Mouse (Mus musculus) retina, embryonic 14.5 days (tissue): ENCODE measurements at regions not wholly inside any gene's neighbourhood (a gene's known extent, or its start where the extent isn't known, plus 50 kb on each side); places are given as distances from the start of the nearest gene placed in this dataset.

ENCODE experiments used
- DNase-seq: peaks from one replicate; pipeline ENCODE4 v3.0.0-alpha.2; 2015; ENCODE audit warnings: low spot score

DNA sequence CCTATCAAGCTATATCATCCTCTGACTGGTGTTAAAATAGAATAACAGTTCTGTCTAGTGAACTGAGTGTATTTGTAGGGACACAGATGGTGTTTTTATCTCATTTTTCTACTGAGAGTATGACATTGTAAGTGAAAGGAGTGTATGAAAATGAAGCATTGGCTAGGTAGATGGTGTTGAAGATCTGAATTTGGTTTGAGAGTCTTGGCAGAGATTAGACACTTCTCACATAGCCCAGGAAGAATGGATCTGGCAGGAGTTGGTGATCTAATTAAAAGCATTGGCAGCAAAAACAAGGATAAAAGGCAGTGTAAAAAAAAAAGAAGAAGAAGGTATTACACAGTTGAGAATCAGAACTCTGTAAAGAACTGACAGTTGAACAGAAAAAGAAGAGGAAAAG, 900.4 kb upstream of the Pabpc4l start:
- no peak for DNase-seq

DNA sequence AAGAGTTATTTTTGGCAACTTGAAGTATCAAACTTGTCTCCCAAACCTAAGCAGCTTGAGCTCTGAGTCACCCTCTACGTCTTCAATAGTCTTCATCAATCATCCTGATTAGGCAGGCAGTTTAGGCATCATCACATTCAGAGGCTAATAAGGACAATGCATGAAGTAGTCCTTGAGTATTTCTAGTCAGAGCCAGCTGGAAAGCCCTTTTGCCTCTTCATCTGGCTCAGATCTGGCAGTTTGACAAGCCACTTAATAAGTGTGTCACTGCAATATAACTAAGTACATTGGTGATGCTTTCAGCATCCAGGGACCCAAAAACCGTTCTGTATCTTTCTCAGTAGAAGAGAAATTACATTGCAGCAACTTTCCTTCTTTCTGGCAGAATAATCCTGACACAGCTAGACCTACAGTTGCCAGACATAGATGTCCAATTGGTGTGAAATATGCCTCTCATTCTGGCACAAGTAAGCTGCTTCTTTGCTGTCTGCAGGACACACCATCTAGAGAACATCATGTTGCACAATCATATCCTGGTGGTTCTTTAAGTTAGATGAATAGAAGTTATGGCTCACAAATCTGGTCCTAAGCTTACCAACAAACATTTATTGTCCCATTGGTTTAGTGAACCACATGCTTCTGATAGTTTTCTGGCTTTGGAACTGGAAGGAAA, 868.5 kb upstream of the Pabpc4l start:
- no peak for DNase-seq

DNA sequence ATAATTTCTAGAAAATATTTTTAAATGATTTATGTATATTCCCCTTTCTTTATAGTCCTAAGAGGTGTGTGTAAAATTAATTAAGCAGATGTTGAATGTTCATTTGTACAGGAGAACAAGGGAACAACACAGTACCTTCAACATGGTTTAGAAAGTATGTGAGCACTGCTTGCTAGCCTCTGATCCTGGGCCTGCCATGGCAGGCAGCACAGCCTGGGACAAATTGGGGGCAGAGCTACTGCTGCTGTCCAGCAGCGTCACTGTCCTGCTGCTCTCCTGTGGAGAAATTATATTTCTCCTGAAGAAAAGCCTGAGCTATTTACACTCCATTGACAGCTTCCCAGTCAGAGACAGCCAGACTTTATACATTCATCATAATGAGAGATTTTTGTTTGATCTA, 833.8 kb upstream of the Pabpc4l start:
- DNase-seq = peak; percentile 51

DNA sequence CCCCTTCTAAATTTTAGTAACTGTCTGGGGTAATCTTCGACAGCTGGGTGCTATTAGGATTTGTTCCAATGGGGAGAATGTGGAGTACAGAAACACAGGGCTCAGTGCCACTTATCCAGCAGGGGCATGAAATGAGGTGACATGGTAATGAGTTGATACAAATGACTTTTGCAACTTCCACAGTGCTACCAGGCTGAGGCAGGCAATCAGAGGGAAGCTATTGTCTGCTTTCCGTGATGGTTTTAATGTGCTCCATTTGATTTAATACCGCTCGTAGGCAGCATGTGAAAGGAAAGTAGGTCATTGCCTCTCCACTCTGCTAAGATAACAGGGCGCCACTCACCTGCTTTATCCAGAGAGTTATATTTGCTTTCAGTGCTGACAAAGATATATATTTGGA, 832.3 kb upstream of the Pabpc4l start:
- peak; percentile 68 for DNase-seq

- no peak for DNase-seq
Measured at GRCm38 (mm10) chr3:47241030-47241429, 793.0 kb upstream of the Pabpc4l start.

DNA sequence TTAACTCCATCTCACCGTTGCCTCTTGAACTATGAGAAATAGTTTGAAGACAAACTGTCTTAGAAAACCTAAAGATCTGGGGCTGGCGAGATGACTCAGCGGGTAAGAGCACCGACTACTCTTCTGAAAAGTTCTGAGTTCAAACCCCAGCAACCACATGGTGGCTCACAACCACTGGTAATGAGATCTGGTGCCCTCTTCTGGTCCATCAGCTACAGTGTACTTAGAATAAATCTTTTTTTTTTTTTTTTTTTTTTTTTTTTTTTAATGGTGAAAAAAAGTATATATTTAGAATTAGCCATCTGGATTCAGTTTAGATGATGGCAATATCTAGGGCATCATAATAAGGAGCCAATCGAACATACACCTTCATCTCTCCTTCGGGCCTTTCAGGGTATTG, 782.2 kb upstream of the Pabpc4l start:
- DNase-seq = no peak

- no peak for DNase-seq
Measured at GRCm38 (mm10) chr3:47218587-47218986, 770.6 kb upstream of the Pabpc4l start.

DNA sequence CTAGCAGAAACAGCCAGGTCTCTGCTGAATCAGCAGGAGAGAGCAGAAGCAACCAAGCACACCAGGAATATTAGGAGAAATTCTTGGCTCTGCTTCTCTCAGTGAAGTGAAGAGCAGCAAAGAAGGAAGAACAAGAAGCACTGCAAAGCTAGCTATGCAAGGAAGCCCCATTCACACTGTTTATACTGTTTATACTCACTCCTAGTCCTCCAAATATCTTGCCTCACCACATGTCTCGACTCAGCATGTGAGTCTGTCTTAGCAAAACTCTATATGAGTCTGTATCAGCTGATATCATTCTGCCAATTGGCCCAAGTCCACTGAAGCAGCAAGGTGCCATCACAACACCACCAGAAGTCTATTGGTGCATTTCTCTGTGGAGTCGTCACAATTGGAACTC, 765.1 kb upstream of the Pabpc4l start:
- DNase-seq = no peak

GRCm38 (mm10) chr3:47197584-47197983, 749.6 kb upstream of the Pabpc4l start:
- DNase-seq = no peak

DNA sequence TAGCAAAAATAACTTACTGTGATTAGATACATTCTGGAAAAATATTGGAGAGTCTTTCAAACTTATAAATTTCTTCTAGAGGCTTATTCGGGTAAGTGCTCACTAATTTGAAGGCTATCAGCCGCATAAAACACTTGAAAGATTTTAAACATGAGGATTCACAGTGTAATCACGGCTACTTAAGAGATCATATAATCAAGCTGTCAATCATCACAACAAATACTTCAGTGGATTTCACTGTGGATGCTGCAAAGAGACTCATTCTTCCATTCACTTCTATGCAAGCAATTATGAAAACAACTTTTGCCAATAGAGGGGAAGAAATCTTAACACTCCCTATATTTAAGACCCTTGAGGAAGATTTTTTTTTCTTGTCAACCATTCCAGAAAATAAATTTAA, 736.2 kb upstream of the Pabpc4l start:
- DNase-seq = no peak

DNA sequence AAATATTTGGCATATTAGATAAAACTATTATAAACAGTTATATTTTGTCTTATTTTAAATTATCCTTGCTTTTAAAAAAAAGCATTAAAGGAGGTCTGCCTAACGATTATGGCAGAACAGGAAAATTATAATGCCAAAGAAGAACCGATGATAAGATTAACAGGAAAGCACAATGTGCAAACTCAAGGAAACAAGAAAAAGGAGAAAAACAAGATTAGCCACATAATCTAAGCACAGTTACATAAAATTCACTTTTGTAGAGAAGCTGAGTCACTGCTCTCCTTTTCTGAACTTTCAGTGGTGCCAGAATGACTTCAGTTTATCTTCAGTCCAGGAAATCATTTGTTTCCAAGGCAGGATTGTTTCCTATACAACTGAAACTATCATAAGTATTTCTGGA, 734.7 kb upstream of the Pabpc4l start:
- no peak for DNase-seq

GRCm38 (mm10) chr3:47180377-47180776, 732.4 kb upstream of the Pabpc4l start:
- DNase-seq = no peak
